Mouse (Mus musculus): ENCODE measurements around the gene Kcnj6. TPM values are rescaled to one million over a fixed set of nuclear protein-coding genes. Genes with fewer than 3 reads are reported as not detected.

Kcnj6 gene
- polyA plus RNA-seq, 1 experiment: 9.7 TPM

DNA sequence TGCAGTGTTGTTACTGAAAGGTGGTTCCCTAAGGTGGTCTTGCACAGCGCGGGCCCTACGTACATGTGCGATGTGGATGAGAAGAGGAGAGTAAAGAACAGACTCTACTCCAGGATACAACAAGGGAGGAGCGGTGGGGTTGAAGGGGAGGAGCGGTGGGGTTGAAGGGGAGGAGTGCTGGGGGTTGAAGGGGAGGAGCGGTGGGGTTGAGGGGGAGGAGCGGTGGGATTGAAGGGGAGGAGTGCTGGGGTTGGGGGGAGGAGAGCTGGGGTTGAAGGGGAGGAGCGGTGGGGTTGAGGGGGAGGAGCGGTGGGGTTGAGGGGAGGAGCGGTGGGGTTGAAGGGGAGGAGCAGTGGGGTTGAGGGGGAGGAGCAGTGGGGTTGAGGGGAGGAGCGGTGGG, 199.3 kb downstream of the Kcnj6 start:
- H3K4me1 ChIP-seq (ENCODE audit: control insufficient read depth, insufficient read depth, low read length): no peaks in the 10 kb centered on the region; the same call in 1 of the 2 replicates
- TF ChIP-seq POLR2A (IDR thresholded peaks at IDR 0.05; ENCODE audit: control insufficient read depth, low read depth, low read length) (no peak), CTCF (IDR thresholded peaks at IDR 0.05; ENCODE audit: control insufficient read depth, insufficient read depth, insufficient replicate concordance, low read depth, low read length) (no peak)
- H3K27me3 ChIP-seq (ENCODE audit: control insufficient read depth, insufficient read depth, low read length): no peaks in the 10 kb centered on the region
- H3K36me3 ChIP-seq (ENCODE audit: control insufficient read depth, insufficient read depth, low read length): no peaks in the 10 kb centered on the region
- H3K27ac ChIP-seq (ENCODE audit: control insufficient read depth, insufficient read depth, low read depth, low read length): no peak overlapping the region
- H3K4me3 ChIP-seq (ENCODE audit: control insufficient read depth, low read depth, low read length): no peak overlapping the region

GRCm38 (mm10) chr16:94797366-94797765, 200.1 kb downstream of the Kcnj6 start:
- Histone ChIP-seq H3K4me3 (ENCODE audit: control insufficient read depth, low read depth, low read length) (no peak overlapping the region), H3K4me1 (ENCODE audit: control insufficient read depth, insufficient read depth, low read length) (no peaks in the 10 kb centered on the region; the same call in 1 of the 2 replicates), H3K36me3 (ENCODE audit: control insufficient read depth, insufficient read depth, low read length) (no peaks in the 10 kb centered on the region), H3K27me3 (ENCODE audit: control insufficient read depth, insufficient read depth, low read length) (no peaks in the 10 kb centered on the region), H3K27ac (ENCODE audit: control insufficient read depth, insufficient read depth, low read depth, low read length) (no peak overlapping the region)
- TF ChIP-seq POLR2A (IDR thresholded peaks at IDR 0.05; ENCODE audit: control insufficient read depth, low read depth, low read length): no peak
- no peak for TF ChIP-seq CTCF (IDR thresholded peaks at IDR 0.05; ENCODE audit: control insufficient read depth, insufficient read depth, insufficient replicate concordance, low read depth, low read length)

DNA sequence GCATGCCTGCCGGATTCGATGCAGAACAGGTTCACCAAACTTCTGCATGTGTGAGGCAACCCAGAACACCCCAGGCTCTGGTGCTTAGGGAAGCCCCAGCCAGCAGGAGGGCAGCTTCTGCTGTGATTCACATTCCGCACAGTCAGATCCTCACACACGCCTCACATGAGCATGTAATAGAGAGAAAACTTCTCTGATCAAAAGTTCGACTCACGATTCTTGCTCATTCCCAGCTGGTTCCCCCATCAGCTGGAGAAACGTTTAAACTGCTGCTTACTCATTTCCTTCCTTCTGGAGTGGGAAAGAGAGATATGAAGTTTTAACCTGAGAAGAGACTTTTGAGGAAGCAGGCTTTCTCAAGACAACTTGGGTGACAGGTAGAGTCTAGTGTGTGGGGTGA, 204.5 kb downstream of the Kcnj6 start:
- H3K36me3 ChIP-seq (ENCODE audit: control insufficient read depth, insufficient read depth, low read length): no peaks in the 10 kb centered on the region
- no peak for TF ChIP-seq POLR2A (IDR thresholded peaks at IDR 0.05; ENCODE audit: control insufficient read depth, low read depth, low read length)
- no peak for TF ChIP-seq CTCF (IDR thresholded peaks at IDR 0.05; ENCODE audit: control insufficient read depth, insufficient read depth, insufficient replicate concordance, low read depth, low read length)
- H3K4me3 ChIP-seq (ENCODE audit: control insufficient read depth, low read depth, low read length): no peak overlapping the region
- no peaks in the 10 kb centered on the region for H3K27me3 ChIP-seq (ENCODE audit: control insufficient read depth, insufficient read depth, low read length)
- H3K4me1 ChIP-seq (ENCODE audit: control insufficient read depth, insufficient read depth, low read length): peaks cover 2% of the 10 kb centered on the region; the same call in 1 of the 2 replicates
- H3K27ac ChIP-seq (ENCODE audit: control insufficient read depth, insufficient read depth, low read depth, low read length): no peak overlapping the region

DNA sequence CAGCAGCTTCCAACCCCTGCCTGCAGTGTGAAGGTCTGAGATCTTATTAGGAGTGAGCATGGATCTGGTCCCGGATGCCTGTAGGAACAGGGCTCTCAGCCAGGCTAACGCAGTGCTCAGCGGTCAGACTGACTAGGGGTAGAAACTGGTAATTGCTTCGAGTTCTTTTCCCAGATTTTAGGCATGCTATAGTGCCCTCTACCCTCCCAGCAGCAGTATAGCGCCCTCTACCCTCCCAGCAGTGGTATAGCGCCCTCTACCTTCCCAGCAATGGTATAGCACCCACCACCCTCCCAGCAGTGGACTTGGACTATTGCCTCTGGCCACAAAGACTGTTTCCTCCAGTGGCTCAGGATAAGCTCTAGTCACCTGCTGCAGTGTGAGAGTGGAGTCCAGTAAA, 207.5 kb downstream of the Kcnj6 start:
- TF ChIP-seq POLR2A (IDR thresholded peaks at IDR 0.05; ENCODE audit: control insufficient read depth, low read depth, low read length): no peak
- peak; percentile 98; the same call in 1 of the 2 replicates for TF ChIP-seq CTCF (IDR thresholded peaks at IDR 0.05; ENCODE audit: control insufficient read depth, insufficient read depth, insufficient replicate concordance, low read depth, low read length)
- Histone ChIP-seq H3K27ac (ENCODE audit: control insufficient read depth, insufficient read depth, low read depth, low read length) (no peak overlapping the region), H3K4me1 (ENCODE audit: control insufficient read depth, insufficient read depth, low read length) (peaks cover 4% of the 10 kb centered on the region; the same call in 1 of the 2 replicates), H3K36me3 (ENCODE audit: control insufficient read depth, insufficient read depth, low read length) (no peaks in the 10 kb centered on the region), H3K4me3 (ENCODE audit: control insufficient read depth, low read depth, low read length) (no peak overlapping the region), H3K27me3 (ENCODE audit: control insufficient read depth, insufficient read depth, low read length) (no peaks in the 10 kb centered on the region)

DNA sequence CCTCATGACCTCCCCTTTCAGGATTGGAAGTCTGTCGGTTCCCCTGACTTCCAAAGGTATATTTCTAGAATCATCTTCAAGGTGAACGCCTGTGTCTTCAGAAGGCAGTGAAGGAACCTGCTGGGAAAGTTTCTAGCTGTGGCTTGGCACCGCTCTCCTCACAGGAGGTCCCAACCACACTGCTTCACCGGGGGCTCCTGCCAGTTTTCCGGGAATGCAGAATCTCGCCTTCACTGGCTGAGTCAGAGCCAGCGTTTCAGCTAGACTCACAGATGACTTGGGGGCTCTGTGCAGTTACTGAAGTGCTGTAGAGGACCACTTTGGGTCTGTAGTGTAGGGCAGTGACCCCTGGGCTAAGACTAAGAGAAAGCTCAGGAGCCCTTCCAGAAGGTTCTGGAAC, 208.8 kb downstream of the Kcnj6 start:
- Histone ChIP-seq H3K36me3 (ENCODE audit: control insufficient read depth, insufficient read depth, low read length) (no peaks in the 10 kb centered on the region), H3K27ac (ENCODE audit: control insufficient read depth, insufficient read depth, low read depth, low read length) (no peak overlapping the region), H3K4me1 (ENCODE audit: control insufficient read depth, insufficient read depth, low read length) (peaks cover 5% of the 10 kb centered on the region), H3K27me3 (ENCODE audit: control insufficient read depth, insufficient read depth, low read length) (no peaks in the 10 kb centered on the region), H3K4me3 (ENCODE audit: control insufficient read depth, low read depth, low read length) (no peak overlapping the region)
- TF ChIP-seq CTCF (IDR thresholded peaks at IDR 0.05; ENCODE audit: control insufficient read depth, insufficient read depth, insufficient replicate concordance, low read depth, low read length) (no peak), POLR2A (IDR thresholded peaks at IDR 0.05; ENCODE audit: control insufficient read depth, low read depth, low read length) (no peak)

GRCm38 (mm10) chr16:94788165-94788564, 209.3 kb downstream of the Kcnj6 start:
- H3K36me3 ChIP-seq (ENCODE audit: control insufficient read depth, insufficient read depth, low read length): no peaks in the 10 kb centered on the region
- H3K27ac ChIP-seq (ENCODE audit: control insufficient read depth, insufficient read depth, low read depth, low read length): no peak overlapping the region
- no peaks in the 10 kb centered on the region for H3K27me3 ChIP-seq (ENCODE audit: control insufficient read depth, insufficient read depth, low read length)
- peaks cover 9% of the 10 kb centered on the region for H3K4me1 ChIP-seq (ENCODE audit: control insufficient read depth, insufficient read depth, low read length)
- no peak overlapping the region for H3K4me3 ChIP-seq (ENCODE audit: control insufficient read depth, low read depth, low read length)
- TF ChIP-seq POLR2A (IDR thresholded peaks at IDR 0.05; ENCODE audit: control insufficient read depth, low read depth, low read length) (no peak), CTCF (IDR thresholded peaks at IDR 0.05; ENCODE audit: control insufficient read depth, insufficient read depth, insufficient replicate concordance, low read depth, low read length) (peak; percentile 95)

DNA sequence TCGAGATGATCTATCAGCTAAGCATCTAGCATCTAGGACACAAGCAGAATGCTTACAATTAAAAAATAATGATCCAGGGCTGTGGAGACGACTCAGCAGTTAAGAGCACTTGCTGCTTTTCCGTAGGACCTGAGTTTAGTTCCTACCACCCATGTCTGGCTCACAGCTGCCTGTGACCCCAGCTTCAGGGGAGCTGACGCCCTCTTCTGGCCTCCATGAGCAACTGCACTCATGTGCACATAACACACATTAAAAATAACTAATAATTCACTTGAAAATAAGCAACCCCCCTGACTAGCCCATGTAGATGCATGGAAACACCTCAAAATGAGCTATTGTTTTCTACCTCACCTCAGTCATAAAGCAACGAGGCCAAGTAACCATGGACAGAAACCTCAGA, 211.6 kb downstream of the Kcnj6 start:
- H3K36me3 ChIP-seq (ENCODE audit: control insufficient read depth, insufficient read depth, low read length): no peaks in the 10 kb centered on the region
- TF ChIP-seq POLR2A (IDR thresholded peaks at IDR 0.05; ENCODE audit: control insufficient read depth, low read depth, low read length): no peak
- peak; percentile 56; the same call in 1 of the 2 replicates for TF ChIP-seq CTCF (IDR thresholded peaks at IDR 0.05; ENCODE audit: control insufficient read depth, insufficient read depth, insufficient replicate concordance, low read depth, low read length)
- no peaks in the 10 kb centered on the region for H3K27me3 ChIP-seq (ENCODE audit: control insufficient read depth, insufficient read depth, low read length)
- no peak overlapping the region for H3K27ac ChIP-seq (ENCODE audit: control insufficient read depth, insufficient read depth, low read depth, low read length)
- H3K4me1 ChIP-seq (ENCODE audit: control insufficient read depth, insufficient read depth, low read length): peaks cover 9% of the 10 kb centered on the region
- no peak overlapping the region for H3K4me3 ChIP-seq (ENCODE audit: control insufficient read depth, low read depth, low read length)

DNA sequence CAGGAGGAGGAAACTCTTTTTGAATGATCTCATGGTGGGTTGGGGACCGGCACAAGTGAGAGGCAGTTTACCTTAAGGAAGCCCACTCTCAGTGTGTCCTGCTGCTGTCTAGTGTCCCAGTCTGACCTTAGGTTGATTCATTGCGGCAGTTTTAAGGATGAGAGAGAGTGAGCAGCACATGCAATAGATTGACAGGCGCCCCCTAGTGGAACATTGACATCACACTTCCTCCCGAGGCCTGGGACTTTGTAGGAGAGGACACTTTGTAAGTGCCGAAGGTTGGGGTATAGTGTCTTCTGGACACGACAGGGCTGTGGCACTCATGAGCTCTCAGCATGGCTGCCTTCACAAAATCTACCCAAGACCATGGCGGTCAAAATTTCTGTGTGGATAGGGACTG, 213.8 kb downstream of the Kcnj6 start:
- Histone ChIP-seq H3K4me3 (ENCODE audit: control insufficient read depth, low read depth, low read length) (no peak overlapping the region), H3K4me1 (ENCODE audit: control insufficient read depth, insufficient read depth, low read length) (peaks cover 9% of the 10 kb centered on the region), H3K27ac (ENCODE audit: control insufficient read depth, insufficient read depth, low read depth, low read length) (no peak overlapping the region), H3K27me3 (ENCODE audit: control insufficient read depth, insufficient read depth, low read length) (no peaks in the 10 kb centered on the region), H3K36me3 (ENCODE audit: control insufficient read depth, insufficient read depth, low read length) (no peaks in the 10 kb centered on the region)
- TF ChIP-seq CTCF (IDR thresholded peaks at IDR 0.05; ENCODE audit: control insufficient read depth, insufficient read depth, insufficient replicate concordance, low read depth, low read length) (peak; percentile 52), POLR2A (IDR thresholded peaks at IDR 0.05; ENCODE audit: control insufficient read depth, low read depth, low read length) (no peak)
